Mouse (Mus musculus) testis, postnatal 14 days (tissue): Measurements from ENCODE around the gene Krt87.

ENCODE experiments used
- DNase-seq: peaks from one replicate; pipeline ENCODE4 v3.0.0; 2021; ENCODE audit warnings: low spot score

Gene Krt87

GRCm38 (mm10) chr15:101414807-101415565 is 23.6 kb downstream of the Krt87 start:
- no peak for DNase-seq

GRCm38 (mm10) chr15:101413916-101414635 is 24.5 kb downstream of the Krt87 start:
- DNase-seq = no peak

- no peak for DNase-seq
Observed at GRCm38 (mm10) chr15:101412188-101412587, 26.4 kb downstream of the Krt87 start.

- DNase-seq = no peak
Observed at GRCm38 (mm10) chr15:101410775-101411174, 27.8 kb downstream of the Krt87 start, which contains the start of gene Krt7. Gene Krt7, plus strand, starts transcription at chr15:101411043.

- DNase-seq = no peak
Observed at GRCm38 (mm10) chr15:101398269-101398668, 40.3 kb downstream of the Krt87 start.

GRCm38 (mm10) chr15:101397683-101398082 is 40.9 kb downstream of the Krt87 start:
- DNase-seq = no peak

- no peak for DNase-seq
Observed at GRCm38 (mm10) chr15:101396921-101397320, 41.7 kb downstream of the Krt87 start.

GRCm38 (mm10) chr15:101396466-101396865 is 42.1 kb downstream of the Krt87 start:
- DNase-seq = no peak

GRCm38 (mm10) chr15:101394908-101395307 is 43.7 kb downstream of the Krt87 start:
- no peak for DNase-seq

GRCm38 (mm10) chr15:101392251-101392650 is 46.4 kb downstream of the Krt87 start:
- DNase-seq = no peak

GRCm38 (mm10) chr15:101390203-101390602 is 48.4 kb downstream of the Krt87 start:
- DNase-seq = no peak

GRCm38 (mm10) chr15:101388034-101388541 is 50.5 kb downstream of the Krt87 start:
- no peak for DNase-seq

- DNase-seq = no peak
Observed at GRCm38 (mm10) chr15:101387176-101387575, 51.4 kb downstream of the Krt87 start.

GRCm38 (mm10) chr15:101385064-101385463 is 53.5 kb downstream of the Krt87 start:
- DNase-seq = no peak

GRCm38 (mm10) chr15:101384610-101385009 is 54.0 kb downstream of the Krt87 start:
- no peak for DNase-seq

GRCm38 (mm10) chr15:101382811-101383210 is 55.8 kb downstream of the Krt87 start:
- no peak for DNase-seq

- no peak for DNase-seq
Observed at GRCm38 (mm10) chr15:101381758-101382157, 56.8 kb downstream of the Krt87 start.
